Mouse (Mus musculus) embryonic facial prominence, embryonic 15.5 days (tissue): ENCODE data around the gene Il11ra1. TPM values are rescaled to one million over a fixed set of nuclear protein-coding genes. Genes with fewer than 3 reads are reported as not detected.
A peak's percentile ranks its signal among the peaks of the same experiment; 100 is the strongest.

Source experiments
- ATAC-seq: fragments of 200-750 bp; cut with Nextera tagmentation; 2 replicates; pipeline ENCODE4 v1.8.0; 2017; ENCODE audit warnings: low read depth, moderate TSS enrichment; ENCODE audit not compliant: insufficient number of reproducible peaks, low FRiP score, low TSS enrichment
- H3K27ac ChIP-seq: fragments of 300-500 bp; sonication (generic); replicated peaks from 2 replicates; pipeline ENCODE4 v1.5.1; 2015; ENCODE audit warnings: mild to moderate bottlenecking, inconsistent platforms
- H3K27me3 ChIP-seq: fragments of 300-500 bp; sonication (generic); 2 replicates; pipeline ENCODE4 v1.6.1; 2015; ENCODE audit warnings: inconsistent platforms
- H3K36me3 ChIP-seq: fragments of 300-500 bp; sonication (generic); 2 replicates; pipeline ENCODE4 v1.6.1; 2015; ENCODE audit warnings: mild to moderate bottlenecking, inconsistent platforms
- H3K4me1 ChIP-seq: fragments of 300-500 bp; sonication (generic); 2 replicates; pipeline ENCODE4 v1.6.1; 2015; ENCODE audit warnings: inconsistent platforms
- H3K4me2 ChIP-seq: fragments of 300-500 bp; sonication (generic); replicated peaks from 2 replicates; pipeline ENCODE4 v1.6.1; 2015; ENCODE audit warnings: mild to moderate bottlenecking, inconsistent platforms
- H3K4me3 ChIP-seq: fragments of 300-500 bp; sonication (generic); replicated peaks from 2 replicates; pipeline ENCODE4 v1.5.1; 2015; ENCODE audit warnings: mild to moderate bottlenecking, inconsistent platforms
- H3K9ac ChIP-seq: fragments of 300-500 bp; sonication (generic); 2 replicates; pipeline ENCODE4 v1.6.1; 2015; ENCODE audit warnings: inconsistent platforms
- H3K9me3 ChIP-seq: fragments of 300-500 bp; sonication (generic); replicated peaks from 2 replicates; pipeline ENCODE4 v1.6.1; 2016; ENCODE audit warnings: inconsistent platforms
- WGBS: fragments of 180-500 bp; shearing (Covaris S2); methylation state at CpG from one replicate; pipeline ENCODE4 v1.1.7; 2015; 5-methylcytosine and 5-hydroxymethylcytosine counted together
- polyA plus RNA-seq: library from polyadenylated mRNA; unstranded; fragments of >200 nt; fragmentation: Nextera tagmentation; extraction: Ambion mirVana; gene quantifications from 2 replicates; pipeline ENCODE4 v1.2.1, GENCODE M21; 2015

The Il11ra1 gene
- polyA plus RNA-seq, 1 experiment from 2014 or later: 407 TPM

DNA sequence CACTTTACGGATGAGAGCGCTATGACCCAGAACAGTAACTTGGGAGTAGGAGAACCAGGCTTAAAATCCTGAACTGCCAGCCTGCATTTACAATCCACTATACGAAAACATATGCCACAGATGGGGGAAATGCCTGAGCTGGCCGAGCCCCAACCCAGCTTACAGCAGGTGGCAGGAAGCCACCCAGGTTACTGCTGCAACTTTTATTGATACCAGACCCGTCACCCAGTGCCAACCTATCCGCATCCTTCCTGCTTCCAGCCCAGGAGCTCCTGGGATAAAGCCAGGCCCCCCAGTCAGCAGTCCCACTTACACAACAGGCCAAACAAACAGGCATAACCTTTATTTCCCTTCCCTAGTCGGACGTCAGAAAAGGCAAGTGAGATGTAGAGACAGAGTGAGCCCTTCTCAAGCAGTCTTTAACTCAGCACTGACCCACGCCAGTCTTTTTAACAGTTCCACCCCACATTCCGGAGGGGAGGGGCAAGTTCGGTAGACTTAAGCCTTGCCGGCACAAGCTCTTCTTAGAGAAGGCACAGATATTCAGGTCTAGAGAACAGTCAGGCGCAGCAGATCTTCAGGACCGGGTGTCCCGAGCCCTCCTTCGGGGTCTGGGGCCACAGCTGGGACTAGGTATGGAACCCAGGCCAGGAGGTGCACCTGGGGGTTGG, 12.1 kb downstream of the Il11ra1 start:
- ATAC-seq: no peak
- peak overlapping the region; percentile 81 for H3K4me3 ChIP-seq
- H3K9me3 ChIP-seq: no peaks in the 10 kb centered on the region
- no peak overlapping the region; the same call in 1 of the 2 replicates for H3K27ac ChIP-seq
- H3K4me1 ChIP-seq: peaks cover 51% of the 10 kb centered on the region
- H3K9ac ChIP-seq: peak overlapping the region; percentile 96
- no peaks in the 10 kb centered on the region for H3K27me3 ChIP-seq
- WGBS: 56% methylated on average over 16 of the region's 16 CpGs
- peak overlapping the region; percentile 92 for H3K4me2 ChIP-seq
- peaks cover 4% of the 10 kb centered on the region; the same call in 1 of the 2 replicates for H3K36me3 ChIP-seq

GRCm38 (mm10) chr4:41712421-41713196, 12.8 kb downstream of the Il11ra1 start:
- peak overlapping the region; percentile 81 for H3K4me3 ChIP-seq
- peaks cover 12% of the 10 kb centered on the region; the same call in 1 of the 2 replicates for H3K36me3 ChIP-seq
- peak overlapping the region; percentile 69 for H3K27ac ChIP-seq
- no peaks in the 10 kb centered on the region for H3K9me3 ChIP-seq
- H3K27me3 ChIP-seq: no peaks in the 10 kb centered on the region
- peak overlapping the region; percentile 92 for H3K4me2 ChIP-seq
- no peak for ATAC-seq
- 34% methylated on average over 31 of the region's 31 CpGs for WGBS
- peak overlapping the region; percentile 96 for H3K9ac ChIP-seq
- H3K4me1 ChIP-seq: peaks cover 52% of the 10 kb centered on the region

- Histone ChIP-seq H3K9ac (peak within 1 kb of the TSS; percentile 96), H3K36me3 (peaks cover 20% of the 10 kb centered on the region; the same call in 1 of the 2 replicates), H3K27ac (peak within 1 kb of the TSS; percentile 69), H3K4me3 (peak within 1 kb of the TSS; percentile 81), H3K9me3 (no peaks in the 10 kb centered on the region), H3K4me2 (peak within 1 kb of the TSS; percentile 92), H3K27me3 (no peaks in the 10 kb centered on the region), H3K4me1 (peaks cover 45% of the 10 kb centered on the region)
- peak; percentile 26; the same call in 1 of the 2 replicates for ATAC-seq
- 0% methylated on average over 61 of the region's 61 CpGs for WGBS
Observed at GRCm38 (mm10) chr4:41713197-41714067, 13.6 kb downstream of the Il11ra1 start, which contains the start of gene Rpp25l. Gene Rpp25l, minus strand, starts transcription at chr4:41713534.

DNA sequence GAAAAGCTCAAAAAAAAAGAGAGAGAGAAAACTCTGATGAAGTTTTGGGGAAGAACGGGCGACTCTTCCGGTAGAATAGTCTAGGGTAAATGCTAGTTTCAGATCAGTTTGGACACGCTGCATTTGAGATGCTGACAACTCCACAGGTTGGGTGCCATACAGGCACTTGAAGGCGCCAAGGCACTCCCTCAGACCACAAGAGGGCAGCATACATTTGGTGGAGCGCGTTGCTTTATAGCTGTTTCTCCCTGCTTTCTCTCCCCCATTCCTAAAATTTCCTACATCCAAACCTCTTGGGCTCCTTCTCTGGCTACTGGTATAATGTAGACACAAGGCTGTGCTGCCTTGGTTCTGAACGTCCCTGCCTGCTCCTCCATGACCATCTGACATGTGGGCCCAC, 14.5 kb downstream of the Il11ra1 start:
- Histone ChIP-seq H3K9me3 (no peaks in the 10 kb centered on the region), H3K27ac (no peak overlapping the region), H3K9ac (no peak overlapping the region), H3K4me2 (peak overlapping the region; percentile 92), H3K4me1 (peaks cover 45% of the 10 kb centered on the region), H3K36me3 (peaks cover 29% of the 10 kb centered on the region), H3K27me3 (no peaks in the 10 kb centered on the region), H3K4me3 (peak overlapping the region; percentile 81)
- WGBS: 9% methylated on average over 8 of the region's 8 CpGs
- ATAC-seq: no peak

DNA sequence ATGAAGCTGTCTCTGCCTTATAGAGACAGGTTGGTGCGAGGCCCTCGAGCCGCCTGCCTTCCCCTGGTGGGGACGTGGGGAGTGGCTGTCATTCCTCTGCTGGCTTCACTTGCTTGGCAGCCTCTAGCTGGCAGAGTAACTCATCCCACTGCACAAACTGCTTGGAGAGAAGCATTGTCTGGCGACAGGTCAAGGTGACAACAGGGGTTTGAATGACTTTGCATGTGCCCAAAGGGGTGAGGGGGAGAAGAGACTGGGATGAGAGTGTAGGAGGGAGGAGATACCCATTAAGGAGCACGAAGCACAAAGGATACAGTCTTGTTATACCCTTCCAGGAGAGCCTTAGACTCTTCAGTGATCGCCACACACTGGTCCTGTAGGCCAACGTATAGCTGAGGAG, 15.3 kb downstream of the Il11ra1 start:
- no peak overlapping the region for H3K4me2 ChIP-seq
- peaks cover 35% of the 10 kb centered on the region for H3K36me3 ChIP-seq
- no peaks in the 10 kb centered on the region for H3K27me3 ChIP-seq
- 74% methylated on average over 8 of the region's 8 CpGs for WGBS
- H3K27ac ChIP-seq: no peak overlapping the region
- no peak; the same call in 1 of the 2 replicates for ATAC-seq
- no peak overlapping the region for H3K9ac ChIP-seq
- no peak overlapping the region for H3K4me3 ChIP-seq
- H3K9me3 ChIP-seq: no peaks in the 10 kb centered on the region
- H3K4me1 ChIP-seq: peaks cover 45% of the 10 kb centered on the region

DNA sequence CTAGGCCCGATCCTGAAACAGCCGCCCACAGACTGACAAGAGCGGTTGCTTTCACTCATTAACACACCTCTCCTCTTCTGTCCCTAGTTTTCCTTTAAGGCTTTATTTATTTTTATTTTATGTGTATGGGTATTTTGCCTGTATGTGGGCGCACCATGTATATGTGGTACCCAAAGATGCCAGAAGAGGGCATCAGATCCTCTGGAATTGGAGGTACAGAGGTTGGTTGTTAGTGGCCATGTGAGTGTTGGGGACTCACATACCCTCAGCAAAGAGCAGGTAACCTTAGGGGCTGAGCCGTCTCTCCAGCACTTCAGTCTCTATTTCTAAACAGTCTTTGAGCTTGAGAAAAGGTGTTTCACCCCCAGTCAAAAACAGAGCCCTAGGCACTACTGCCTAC, 15.8 kb downstream of the Il11ra1 start:
- H3K36me3 ChIP-seq: peaks cover 36% of the 10 kb centered on the region
- no peak for ATAC-seq
- H3K27ac ChIP-seq: no peak overlapping the region
- H3K9me3 ChIP-seq: no peaks in the 10 kb centered on the region
- H3K4me2 ChIP-seq: no peak overlapping the region
- no peak overlapping the region for H3K9ac ChIP-seq
- peaks cover 45% of the 10 kb centered on the region for H3K4me1 ChIP-seq
- no peaks in the 10 kb centered on the region for H3K27me3 ChIP-seq
- no peak overlapping the region for H3K4me3 ChIP-seq
- WGBS: 91% methylated on average over 5 of the region's 5 CpGs

DNA sequence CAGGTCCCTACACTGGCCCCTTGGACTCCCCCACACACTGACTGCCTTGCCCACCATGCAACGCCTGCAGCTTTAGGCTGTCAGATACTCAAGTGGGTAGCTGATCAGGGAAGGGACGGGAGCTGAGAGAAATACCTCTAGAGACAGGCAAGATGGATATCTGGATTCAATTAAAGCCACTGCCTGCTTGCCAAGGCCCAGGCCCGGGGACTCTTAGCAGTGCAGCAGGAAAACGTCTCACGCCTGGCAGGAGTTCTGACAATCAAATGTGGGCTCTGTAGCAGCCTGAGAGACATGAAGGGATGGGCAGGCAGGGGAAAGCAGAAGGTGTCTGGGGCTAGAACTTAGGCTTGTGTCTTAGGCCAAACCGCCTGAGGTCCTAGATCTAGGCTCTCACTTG, 17.0 kb downstream of the Il11ra1 start:
- Histone ChIP-seq H3K27ac (peak overlapping the region; percentile 8; the same call in 1 of the 2 replicates), H3K36me3 (peaks cover 38% of the 10 kb centered on the region), H3K9me3 (no peaks in the 10 kb centered on the region), H3K9ac (no peak overlapping the region), H3K4me3 (no peak overlapping the region), H3K27me3 (no peaks in the 10 kb centered on the region), H3K4me1 (peaks cover 42% of the 10 kb centered on the region), H3K4me2 (no peak overlapping the region)
- no peak for ATAC-seq
- 34% methylated on average over 6 of the region's 6 CpGs for WGBS

DNA sequence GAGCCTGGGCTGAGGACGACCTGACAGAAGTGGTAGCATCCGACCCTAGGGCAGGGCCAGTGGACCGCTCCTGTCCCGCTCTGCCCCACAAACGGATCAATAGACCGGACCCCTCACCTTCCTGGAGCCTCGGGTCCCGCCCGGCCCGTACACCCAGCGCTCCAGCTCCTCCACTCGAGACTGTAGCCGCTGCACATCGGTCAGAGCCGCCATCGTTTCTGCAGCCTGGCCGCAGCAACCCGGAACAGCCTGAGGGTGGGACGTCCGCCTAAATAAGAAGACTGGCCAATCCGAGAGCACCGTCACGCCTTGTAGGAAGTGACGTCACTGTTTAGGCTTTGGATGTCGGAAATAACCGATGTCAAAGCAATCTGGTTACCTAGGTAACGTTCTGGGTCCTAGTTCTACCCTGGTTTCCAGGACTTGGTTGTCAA, 23.1 kb downstream of the Il11ra1 start, which contains the start of gene Dctn3:
Gene Dctn3, minus strand, starts transcription at position 253 of the 434 bp plus-strand sequence.
- peaks cover 23% of the 10 kb centered on the region for H3K36me3 ChIP-seq
- H3K27ac ChIP-seq: no peak within 1 kb of the TSS
- peak within 1 kb of the TSS; percentile 91 for H3K4me3 ChIP-seq
- H3K9ac ChIP-seq: peak within 1 kb of the TSS; percentile 89
- peak within 1 kb of the TSS; percentile 72 for H3K4me2 ChIP-seq
- no peaks in the 10 kb centered on the region for H3K9me3 ChIP-seq
- ATAC-seq: peak; percentile 91
- WGBS: under 1% methylated on average over 27 of the region's 27 CpGs
- peaks cover 23% of the 10 kb centered on the region for H3K4me1 ChIP-seq
- H3K27me3 ChIP-seq: peaks cover 45% of the 10 kb centered on the region

DNA sequence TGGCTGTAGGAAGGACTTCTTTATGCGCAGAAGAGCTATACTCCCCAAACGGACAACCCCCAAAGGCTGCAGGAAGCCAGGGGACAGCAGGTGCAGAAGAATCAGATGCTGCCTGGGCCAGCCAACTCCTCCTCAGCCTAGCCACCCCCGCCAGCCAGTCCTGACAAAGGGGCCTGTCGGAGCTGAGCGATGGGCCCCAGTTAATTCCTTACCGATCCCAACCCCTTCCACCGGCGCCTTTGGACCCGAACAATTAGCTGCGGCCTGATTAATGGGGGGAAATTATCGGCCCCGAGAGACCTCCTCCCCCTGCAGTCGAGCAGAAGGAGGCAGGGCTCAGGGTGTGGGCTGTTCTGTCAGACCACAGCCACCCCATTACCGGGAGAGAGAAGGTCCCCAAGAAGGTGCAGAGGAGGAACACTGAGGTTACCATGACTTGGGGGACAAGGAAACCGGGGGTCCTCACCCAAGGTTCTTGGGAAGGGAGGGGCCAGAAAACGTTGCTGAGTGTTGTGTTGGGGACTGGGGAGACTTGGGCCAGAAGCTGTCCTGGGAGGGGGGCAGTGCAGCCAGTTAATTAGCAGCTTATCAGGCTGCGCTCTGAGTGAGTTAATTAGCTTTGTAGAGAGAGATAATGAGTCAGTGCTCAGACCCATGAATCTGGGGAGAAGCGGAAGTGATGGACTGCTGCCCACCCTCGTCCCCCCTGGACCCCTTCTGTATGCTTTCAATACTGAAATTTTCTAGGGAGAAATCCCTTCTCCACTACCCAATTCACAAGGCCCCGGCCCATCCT, 27.2 kb downstream of the Il11ra1 start:
- H3K4me3 ChIP-seq: no peak overlapping the region
- H3K36me3 ChIP-seq: no peaks in the 10 kb centered on the region
- peaks cover 80% of the 10 kb centered on the region for H3K27me3 ChIP-seq
- peaks cover 26% of the 10 kb centered on the region for H3K4me1 ChIP-seq
- no peak overlapping the region for H3K4me2 ChIP-seq
- no peak overlapping the region for H3K9ac ChIP-seq
- ATAC-seq: no peak
- no peaks in the 10 kb centered on the region for H3K9me3 ChIP-seq
- 13% methylated on average over 20 of the region's 20 CpGs for WGBS
- no peak overlapping the region for H3K27ac ChIP-seq

- H3K27me3 ChIP-seq: peaks cover 65% of the 10 kb centered on the region
- peaks cover 10% of the 10 kb centered on the region for H3K4me1 ChIP-seq
- WGBS: 2% methylated on average over 50 of the region's 50 CpGs
- H3K9ac ChIP-seq: no peak within 1 kb of the TSS
- no peak within 1 kb of the TSS for H3K27ac ChIP-seq
- ATAC-seq: peak; percentile 45
- peak within 1 kb of the TSS; percentile 38 for H3K4me3 ChIP-seq
- H3K36me3 ChIP-seq: no peaks in the 10 kb centered on the region
- peak within 1 kb of the TSS; percentile 71 for H3K4me2 ChIP-seq
- H3K9me3 ChIP-seq: no peaks in the 10 kb centered on the region
Observed at GRCm38 (mm10) chr4:41731052-41731765, 31.4 kb downstream of the Il11ra1 start, which contains the start of gene Arid3c. Gene Arid3c, minus strand, starts transcription at chr4:41731142.
